Mouse (Mus musculus) lung, embryonic 14.5 days (tissue): ENCODE measurements around the gene Anapc11. TPM values are rescaled to one million over a fixed set of nuclear protein-coding genes. Genes with fewer than 3 reads are reported as not detected.

Experiments
- ATAC-seq: fragments of 200-750 bp; cut with Nextera tagmentation; 2 replicates; pipeline ENCODE4 v1.8.0; 2017; ENCODE audit warnings: mild to moderate bottlenecking, moderate TSS enrichment, moderate library complexity; ENCODE audit not compliant: insufficient read depth
- DNase-seq: peaks from one replicate; pipeline ENCODE4 v3.0.0-alpha.2; 2015
- H3K27ac ChIP-seq: fragments of 300-500 bp; sonication (generic); 2 replicates; pipeline ENCODE4 v1.5.1; 2014; ENCODE audit warnings: low read depth, mild to moderate bottlenecking, moderate library complexity
- H3K27me3 ChIP-seq: fragments of 300-500 bp; sonication (generic); 2 replicates; pipeline ENCODE4 v1.6.1; 2014; ENCODE audit warnings: low read length, control low read depth; ENCODE audit not compliant: insufficient read depth
- H3K36me3 ChIP-seq: fragments of 300-500 bp; sonication (generic); 2 replicates; pipeline ENCODE4 v1.6.1; 2014; ENCODE audit warnings: control low read depth; ENCODE audit not compliant: insufficient read depth
- H3K4me1 ChIP-seq: fragments of 300-500 bp; sonication (generic); 2 replicates; pipeline ENCODE4 v1.6.1; 2014; ENCODE audit warnings: antibody characterized with exemption, control low read depth; ENCODE audit not compliant: insufficient read depth
- H3K4me2 ChIP-seq: fragments of 300-500 bp; sonication (generic); 2 replicates; pipeline ENCODE4 v1.6.1; 2014; ENCODE audit warnings: mild to moderate bottlenecking
- H3K4me3 ChIP-seq: fragments of 300-500 bp; sonication (generic); 2 replicates; pipeline ENCODE4 v1.5.1; 2014; ENCODE audit warnings: low read depth, low read length
- H3K9ac ChIP-seq: fragments of 300-500 bp; sonication (generic); 2 replicates; pipeline ENCODE4 v1.6.1; 2014
- H3K9me3 ChIP-seq: fragments of 300-500 bp; sonication (generic); 2 replicates; pipeline ENCODE4 v1.6.1; 2016; ENCODE audit warnings: low read depth, low read length, control low read depth
- CTCF ChIP-seq: IDR thresholded peaks from 2 replicates; pipeline ENCODE4 v1.5.1; 2016; ENCODE audit warnings: antibody characterized with exemption, low read depth
- WGBS: fragments of 180-500 bp; shearing (Covaris S2); extraction: QIAGEN DNeasy Blood & Tissue Kit; methylation state at CpG from one replicate; pipeline ENCODE4 v1.1.7; 2014; 5-methylcytosine and 5-hydroxymethylcytosine counted together
- polyA plus RNA-seq: library from polyadenylated mRNA; unstranded; fragments of >200 nt; fragmentation: Nextera tagmentation; extraction: Ambion mirVana; gene quantifications from 2 replicates; pipeline ENCODE4 v1.2.1, GENCODE M21; 2014

Anapc11 gene
- polyA plus RNA-seq, 1 experiment from 2014 or later: 237 TPM

DNA sequence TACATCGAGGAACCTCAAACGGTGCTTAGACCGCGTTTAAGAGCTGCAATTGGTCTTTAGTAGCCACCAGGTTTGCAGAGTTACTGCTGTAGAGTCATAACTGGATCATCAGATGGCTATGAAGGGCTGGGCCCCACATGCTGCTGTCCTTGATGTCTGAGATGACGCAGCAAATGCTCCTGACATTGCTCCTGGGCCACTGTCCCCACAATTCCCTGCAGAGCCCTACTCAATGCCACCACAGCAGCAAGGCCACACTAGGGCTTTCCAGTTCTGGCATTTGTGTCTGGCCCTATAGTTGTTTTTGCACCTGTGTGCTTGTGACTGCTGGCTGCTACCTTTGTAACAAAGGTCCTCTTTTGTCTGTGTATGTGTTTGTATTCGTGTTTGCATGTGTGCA lies 24.6 kb downstream of the Anapc11 start:
- no peak for ATAC-seq
- H3K4me2 ChIP-seq: no peak overlapping the region
- peaks cover 67% of the 10 kb centered on the region for H3K36me3 ChIP-seq
- no peaks in the 10 kb centered on the region for H3K27me3 ChIP-seq
- no peak overlapping the region for H3K27ac ChIP-seq
- no peak for TF ChIP-seq CTCF
- H3K9ac ChIP-seq: no peak overlapping the region
- H3K9me3 ChIP-seq: no peaks in the 10 kb centered on the region
- DNase-seq: no peak
- H3K4me3 ChIP-seq: no peak overlapping the region
- WGBS: 89% methylated on average over 6 of the region's 6 CpGs
- H3K4me1 ChIP-seq: peaks cover 3% of the 10 kb centered on the region; the same call in 1 of the 2 replicates

GRCm38 (mm10) chr11:120623961-120624679 lies 25.9 kb downstream of the Anapc11 start:
- peak overlapping the region; percentile 63 for H3K9ac ChIP-seq
- peak overlapping the region; percentile 77 for H3K27ac ChIP-seq
- peak overlapping the region; percentile 96 for H3K4me3 ChIP-seq
- H3K36me3 ChIP-seq: peaks cover 66% of the 10 kb centered on the region
- H3K4me1 ChIP-seq: peaks cover 3% of the 10 kb centered on the region; the same call in 1 of the 2 replicates
- peak; percentile 78 for DNase-seq
- peak; percentile 63 for TF ChIP-seq CTCF
- H3K4me2 ChIP-seq: peak overlapping the region; percentile 99
- H3K27me3 ChIP-seq: no peaks in the 10 kb centered on the region
- H3K9me3 ChIP-seq: no peaks in the 10 kb centered on the region
- ATAC-seq: peak; percentile 81
- 11% methylated on average over 30 of the region's 30 CpGs for WGBS

DNA sequence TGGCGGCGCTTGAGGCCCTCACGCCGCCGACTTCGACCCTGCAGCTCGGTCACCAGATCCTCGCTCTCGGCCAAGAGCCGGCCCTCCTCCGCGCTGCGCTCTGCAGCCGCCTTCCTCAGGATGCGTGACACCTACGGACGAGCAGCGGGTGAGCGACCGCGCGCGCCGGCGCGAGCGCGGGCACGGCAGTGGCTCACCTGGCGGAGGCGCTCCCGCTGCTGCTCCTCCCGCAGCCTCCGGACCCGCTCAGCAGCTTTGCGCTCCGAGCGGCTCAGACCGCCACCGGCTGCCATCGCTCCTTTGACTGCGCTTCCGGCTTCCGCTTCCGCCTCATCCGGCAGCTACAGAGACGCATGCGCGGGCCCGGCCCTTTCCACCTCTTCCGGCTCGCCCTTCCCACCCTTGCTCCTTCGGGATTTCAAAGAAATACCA lies 26.5 kb downstream of the Anapc11 start:
- TF ChIP-seq CTCF: no peak
- Histone ChIP-seq H3K4me3 (peak overlapping the region; percentile 96), H3K36me3 (peaks cover 69% of the 10 kb centered on the region), H3K9me3 (no peaks in the 10 kb centered on the region), H3K9ac (peak overlapping the region; percentile 63), H3K4me2 (peak overlapping the region; percentile 99), H3K27ac (peak overlapping the region; percentile 77), H3K4me1 (peaks cover 3% of the 10 kb centered on the region), H3K27me3 (no peaks in the 10 kb centered on the region)
- under 1% methylated on average over 53 of the region's 53 CpGs for WGBS
- ATAC-seq: peak; percentile 82
- DNase-seq: peak; percentile 94

GRCm38 (mm10) chr11:120625152-120625775 lies 27.0 kb downstream of the Anapc11 start, which contains the start of gene Sirt7:
Gene Sirt7 (minus strand): TSS chr11:120625240.
- Histone ChIP-seq H3K36me3 (peaks cover 64% of the 10 kb centered on the region), H3K4me2 (peak within 1 kb of the TSS; percentile 99), H3K4me1 (peaks cover 9% of the 10 kb centered on the region), H3K27me3 (no peaks in the 10 kb centered on the region), H3K27ac (peak within 1 kb of the TSS; percentile 77), H3K9ac (peak within 1 kb of the TSS; percentile 63), H3K4me3 (peak within 1 kb of the TSS; percentile 96), H3K9me3 (no peaks in the 10 kb centered on the region)
- ATAC-seq (peak; percentile 22; the same call in 1 of the 2 replicates), DNase-seq (no peak)
- 0 out of 2 replicates have a peak, but pooled peaks have one; percentile 6 for TF ChIP-seq CTCF
- WGBS: 22% methylated on average over 5 of the region's 5 CpGs

DNA sequence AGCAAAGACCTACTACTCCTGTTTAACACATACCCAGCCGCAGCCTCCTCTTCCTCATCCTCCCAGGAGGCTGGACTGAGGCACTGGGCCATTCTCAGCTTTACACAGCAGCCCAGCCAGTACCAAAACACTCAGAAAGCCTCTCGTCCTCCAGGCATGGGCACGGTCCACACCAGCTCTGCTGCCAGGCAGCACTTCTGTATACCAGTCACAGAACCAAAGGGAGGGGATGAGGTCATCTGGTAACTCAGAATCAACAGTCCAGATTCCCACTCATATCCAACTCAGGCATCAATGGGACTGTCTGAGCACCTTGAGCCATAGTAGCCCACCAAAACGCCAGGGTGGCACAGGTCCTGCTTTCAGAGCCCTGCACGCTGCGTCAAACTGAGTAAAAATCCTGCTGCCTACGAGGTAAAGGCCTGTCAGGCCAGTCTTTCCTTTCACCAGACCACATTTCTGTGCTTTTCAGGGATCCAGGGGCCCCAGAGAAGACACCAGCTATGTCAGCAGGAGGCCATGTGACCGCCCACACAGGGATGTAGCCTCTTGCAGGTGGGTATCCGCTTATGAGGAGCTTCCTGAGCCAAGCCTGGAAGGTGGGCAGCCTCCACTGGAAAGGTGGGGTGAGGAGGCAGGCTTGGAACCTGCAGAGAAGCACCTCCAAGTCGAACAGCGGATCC lies 28.7 kb downstream of the Anapc11 start:
- no peak overlapping the region for H3K27ac ChIP-seq
- H3K9ac ChIP-seq: no peak overlapping the region
- H3K4me1 ChIP-seq: peaks cover 17% of the 10 kb centered on the region
- no peaks in the 10 kb centered on the region for H3K9me3 ChIP-seq
- H3K4me3 ChIP-seq: no peak overlapping the region
- no peak overlapping the region for H3K4me2 ChIP-seq
- H3K36me3 ChIP-seq: peaks cover 49% of the 10 kb centered on the region
- TF ChIP-seq CTCF: no peak
- 90% methylated on average over 11 of the region's 11 CpGs for WGBS
- no peaks in the 10 kb centered on the region for H3K27me3 ChIP-seq
- ATAC-seq (no peak), DNase-seq (no peak)

DNA sequence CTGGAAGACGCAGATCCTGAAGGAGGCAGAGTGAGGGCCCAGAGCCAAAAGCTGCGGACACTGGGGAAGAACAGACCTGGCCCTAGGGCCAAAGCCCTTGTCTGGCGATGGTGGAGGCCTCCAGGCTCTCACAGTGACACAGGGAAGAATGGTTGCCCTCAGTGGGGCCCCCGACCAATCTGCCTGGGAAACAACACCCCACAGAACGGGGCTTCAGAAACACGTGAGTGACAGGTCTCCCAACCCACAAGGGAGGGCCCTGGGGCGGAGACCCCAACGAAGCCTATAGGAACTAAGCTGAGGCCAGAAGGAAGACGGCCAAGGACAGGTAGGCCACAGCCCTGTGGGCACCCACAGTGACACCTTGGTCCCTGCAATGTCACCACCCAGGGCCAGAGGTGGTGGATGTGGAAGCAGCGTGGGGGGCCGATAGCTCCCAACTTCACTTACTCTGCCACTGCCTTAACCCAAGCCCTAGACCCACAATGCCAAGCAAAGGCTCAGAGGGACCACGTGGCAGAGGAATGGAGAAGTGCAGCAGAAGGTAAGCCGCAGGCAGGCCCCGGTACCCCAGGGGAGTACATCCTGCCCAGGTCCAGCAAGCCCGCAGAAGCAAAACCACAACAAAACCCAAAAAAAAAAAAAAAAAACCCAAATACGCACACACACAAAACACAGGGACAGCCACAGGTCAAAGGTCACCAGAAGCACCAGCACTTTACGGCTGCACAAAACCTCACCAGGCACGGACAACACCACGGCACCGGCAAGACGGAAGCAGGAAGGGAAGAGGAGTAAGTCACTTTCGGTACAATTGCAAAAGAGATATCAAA lies 29.5 kb downstream of the Anapc11 start:
- Histone ChIP-seq H3K27ac (no peak overlapping the region), H3K4me2 (no peak overlapping the region), H3K9ac (no peak overlapping the region), H3K27me3 (no peaks in the 10 kb centered on the region), H3K4me1 (peaks cover 22% of the 10 kb centered on the region), H3K9me3 (no peaks in the 10 kb centered on the region), H3K4me3 (no peak overlapping the region), H3K36me3 (peaks cover 43% of the 10 kb centered on the region)
- no peak for ATAC-seq
- no peak for DNase-seq
- 72% methylated on average over 22 of the region's 22 CpGs for WGBS
- no peak for TF ChIP-seq CTCF
